Mouse (Mus musculus): ENCODE results near the gene Upb1. TPM values are rescaled to one million over a fixed set of nuclear protein-coding genes. Genes with fewer than 3 reads are reported as not detected.
"Not testable (repeated sequence)": the region's sequence is repeated elsewhere in the genome, so short reads cannot be mapped to it uniquely, and the experiment has no call there.

Upb1 gene
- total RNA-seq (2021): under 1 TPM; 0.41 to 0.58 TPM
- long read RNA-seq, partial matches to known transcripts: 2 of 2 reads
- long read RNA-seq, other reads (novel, unspliced or antisense): 0 of 2 reads

DNA sequence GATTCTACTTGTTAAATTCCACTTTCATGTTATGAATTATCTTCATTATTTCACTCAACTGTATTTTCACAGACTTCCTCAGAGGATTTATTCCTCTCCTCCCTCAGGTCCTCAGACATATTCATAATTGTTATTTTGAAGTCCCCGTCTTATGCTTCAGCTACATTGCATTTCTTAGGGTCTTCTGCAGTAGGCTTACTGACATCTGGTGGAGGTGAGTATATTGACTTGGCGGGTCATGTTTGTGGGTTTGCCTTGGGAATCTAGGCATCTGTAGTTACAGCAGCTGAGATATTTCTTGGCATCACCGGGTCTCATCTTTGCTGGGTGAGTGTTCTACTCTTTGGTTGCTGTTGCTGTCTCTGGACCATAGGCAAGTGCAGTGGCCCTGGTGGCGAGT is at the start of gene Upb1:
TSS of gene Upb1 (plus strand) at position 158 of the 400 bp plus-strand sequence.
- no peak for DNase-seq (ENCODE audit: low spot score in 2 of 2)

GRCm38 (mm10) chr10:75352541-75352940 is 48.4 kb upstream of the Upb1 start:
- DNase-seq (ENCODE audit: low spot score in 2 of 2): no peak

DNA sequence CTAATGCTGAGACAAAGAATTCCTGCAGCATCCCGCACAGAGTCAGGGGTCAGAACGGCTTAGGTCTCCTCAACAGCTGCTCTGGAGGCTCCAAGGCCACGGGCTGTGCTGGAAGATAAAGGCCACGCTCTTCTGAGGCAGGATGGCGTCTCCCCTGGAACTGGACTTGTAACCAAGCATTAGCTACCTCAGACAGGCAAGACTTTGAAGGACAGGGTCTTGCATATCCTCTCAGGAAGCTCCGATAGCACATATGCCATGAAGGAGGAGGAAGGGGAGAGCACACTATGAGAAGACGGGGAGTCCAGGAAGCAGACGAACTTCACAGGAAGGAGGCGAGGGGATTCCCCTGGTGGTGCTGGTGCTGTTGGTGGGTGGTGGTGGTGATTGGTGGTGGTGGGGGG is 47.1 kb upstream of the Upb1 start:
- DNase-seq (ENCODE audit: low spot score in 2 of 2): not testable (repeated sequence)

- no peak for DNase-seq (ENCODE audit: low spot score in 2 of 2)
These were observed 45.6 kb upstream of the Upb1 start for GRCm38 (mm10) chr10:75355341-75355740.

DNA sequence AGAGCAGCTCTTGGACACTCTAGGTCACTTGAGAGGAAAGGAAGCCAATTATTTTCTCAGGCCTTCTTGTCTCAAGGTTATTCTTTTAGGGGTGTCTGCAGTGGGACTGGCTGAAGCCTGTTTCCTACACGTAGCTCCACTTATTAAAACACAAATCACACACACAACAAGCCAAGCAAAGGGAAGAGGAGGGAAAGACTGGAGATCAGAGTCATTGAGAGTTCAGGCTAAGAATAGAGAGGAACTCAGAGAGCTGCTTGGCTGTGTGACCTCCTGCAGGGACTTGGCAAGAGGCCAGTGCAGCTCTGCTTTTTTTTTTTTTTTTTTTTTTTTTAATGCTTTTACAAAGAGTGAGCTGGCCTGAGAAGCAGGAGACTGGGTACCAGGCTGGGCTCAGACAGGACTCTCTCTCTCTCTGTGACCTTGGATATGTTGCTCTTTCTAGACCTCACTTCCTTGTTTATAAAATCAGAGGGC is 36.7 kb upstream of the Upb1 start:
- peak; percentile 24 to 30 for DNase-seq (ENCODE audit: low spot score in 2 of 2)

DNA sequence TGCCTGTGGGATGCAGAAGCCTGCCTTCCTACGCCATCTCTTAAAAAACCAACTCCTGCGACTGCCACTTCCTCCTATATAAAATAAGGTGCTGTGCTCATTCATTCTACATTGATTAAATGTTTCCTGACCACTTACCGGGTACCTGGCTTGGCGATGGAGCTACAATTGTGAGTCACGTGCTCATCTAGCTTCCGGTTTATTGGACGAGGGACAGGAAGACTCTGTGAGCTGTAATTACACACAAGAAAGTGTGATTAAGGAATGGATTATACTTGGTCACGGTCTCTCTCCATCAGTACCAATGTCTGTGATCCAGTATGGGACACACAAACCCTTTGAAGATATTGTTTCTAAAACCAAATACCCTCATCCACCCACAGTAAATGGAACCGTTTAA is 36.1 kb upstream of the Upb1 start:
- DNase-seq (ENCODE audit: low spot score in 2 of 2): no peak

GRCm38 (mm10) chr10:75365231-75365633 is 35.7 kb upstream of the Upb1 start:
- no peak for DNase-seq (ENCODE audit: low spot score in 2 of 2)

GRCm38 (mm10) chr10:75373655-75374351 is 27.1 kb upstream of the Upb1 start:
- peak; percentile 21 to 31 for DNase-seq (ENCODE audit: low spot score in 2 of 2)

GRCm38 (mm10) chr10:75378688-75379087 is 22.2 kb upstream of the Upb1 start:
- no peak for DNase-seq (ENCODE audit: low spot score in 2 of 2)

DNA sequence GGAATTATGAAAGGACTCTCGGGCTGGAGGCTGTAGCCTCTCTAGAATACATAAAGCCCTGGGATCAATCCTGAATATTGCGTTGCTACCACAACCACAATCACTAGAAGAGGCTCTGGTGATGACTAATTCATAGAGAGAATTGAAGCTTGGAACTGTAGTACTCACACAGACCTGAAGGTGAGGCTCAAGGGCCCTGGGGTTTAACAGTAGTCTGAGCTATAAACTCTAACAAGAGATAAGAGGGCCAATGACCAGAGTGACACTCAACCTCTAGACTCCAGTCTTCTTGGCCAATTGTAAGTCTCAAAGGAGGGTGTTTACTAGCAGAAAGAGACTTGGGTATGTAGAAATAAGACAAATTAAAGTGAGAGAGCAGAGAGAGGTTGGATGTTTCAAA is 10.8 kb upstream of the Upb1 start:
- DNase-seq (ENCODE audit: low spot score in 2 of 2): no peak

- DNase-seq (ENCODE audit: low spot score in 2 of 2): no peak
These were observed 10.1 kb upstream of the Upb1 start for GRCm38 (mm10) chr10:75390832-75391231.

GRCm38 (mm10) chr10:75394796-75395195 is 6.1 kb upstream of the Upb1 start:
- no peak for DNase-seq (ENCODE audit: low spot score in 2 of 2)

GRCm38 (mm10) chr10:75396966-75397365 is 3.9 kb upstream of the Upb1 start:
- DNase-seq (ENCODE audit: low spot score in 2 of 2): peak; percentile 33 to 47

GRCm38 (mm10) chr10:75405916-75406315 is 5.0 kb downstream of the Upb1 start:
- DNase-seq (ENCODE audit: low spot score in 2 of 2): no peak

DNA sequence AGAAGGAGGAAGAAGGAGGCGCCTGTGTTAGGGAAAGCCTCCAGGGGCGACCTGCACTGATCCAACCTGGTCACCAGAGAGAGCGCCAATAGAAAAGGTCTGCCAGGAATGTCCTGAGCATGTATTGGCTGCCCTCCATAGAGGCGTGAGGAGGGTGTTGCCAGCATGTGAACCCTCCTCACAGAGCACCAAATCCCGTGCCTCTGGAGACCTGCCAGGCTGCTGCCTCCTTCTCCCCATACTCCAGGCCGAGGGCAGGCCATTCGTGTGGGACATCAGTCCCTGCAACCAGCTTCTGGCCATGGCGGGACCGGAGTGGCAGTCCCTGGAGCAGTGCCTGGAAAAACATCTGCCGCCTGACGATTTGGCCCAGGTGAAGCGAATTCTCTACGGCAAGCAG is 5.8 kb downstream of the Upb1 start:
- peak; percentile 17 to 24 for DNase-seq (ENCODE audit: low spot score in 2 of 2)

GRCm38 (mm10) chr10:75407741-75408140 is 6.8 kb downstream of the Upb1 start:
- DNase-seq (ENCODE audit: low spot score in 2 of 2): no peak

DNA sequence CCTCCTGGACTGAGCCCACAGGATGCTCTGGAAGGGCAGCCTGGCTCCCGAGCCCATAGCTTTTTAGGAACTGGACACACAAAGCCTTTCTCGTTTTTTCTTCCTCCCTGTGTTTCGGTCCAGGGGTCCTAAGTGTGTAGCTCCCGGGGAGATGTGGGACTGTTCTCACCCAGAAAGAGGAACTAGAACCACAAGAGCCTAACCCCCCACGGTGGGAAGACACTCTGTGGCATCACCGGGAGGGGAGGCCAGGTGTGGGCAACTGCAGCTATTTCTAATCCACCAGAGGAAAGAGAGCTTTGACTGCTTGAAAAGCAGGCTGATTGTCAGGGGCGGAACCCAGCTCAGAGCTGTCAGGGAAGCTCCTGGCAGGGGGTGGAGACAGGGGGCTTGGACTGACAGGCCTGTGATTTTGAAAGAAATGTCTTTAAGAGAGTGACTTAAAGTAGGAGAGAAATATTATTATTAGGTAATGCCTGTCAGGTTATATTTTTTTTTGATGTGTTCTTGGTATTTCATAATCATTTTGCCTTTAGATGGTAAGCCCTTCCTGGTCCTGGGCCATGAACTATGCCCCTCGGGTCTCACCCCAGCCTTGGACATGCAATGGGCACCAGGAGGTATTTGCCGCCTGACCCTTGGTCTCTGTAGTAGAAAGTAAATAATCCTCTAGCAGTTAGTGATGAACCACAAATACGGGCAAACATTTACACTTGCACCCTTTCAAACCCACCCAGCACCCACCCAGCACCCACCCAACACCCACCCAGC is 10.6 kb downstream of the Upb1 start:
- not testable (repeated sequence) for DNase-seq (ENCODE audit: low spot score in 2 of 2)

DNA sequence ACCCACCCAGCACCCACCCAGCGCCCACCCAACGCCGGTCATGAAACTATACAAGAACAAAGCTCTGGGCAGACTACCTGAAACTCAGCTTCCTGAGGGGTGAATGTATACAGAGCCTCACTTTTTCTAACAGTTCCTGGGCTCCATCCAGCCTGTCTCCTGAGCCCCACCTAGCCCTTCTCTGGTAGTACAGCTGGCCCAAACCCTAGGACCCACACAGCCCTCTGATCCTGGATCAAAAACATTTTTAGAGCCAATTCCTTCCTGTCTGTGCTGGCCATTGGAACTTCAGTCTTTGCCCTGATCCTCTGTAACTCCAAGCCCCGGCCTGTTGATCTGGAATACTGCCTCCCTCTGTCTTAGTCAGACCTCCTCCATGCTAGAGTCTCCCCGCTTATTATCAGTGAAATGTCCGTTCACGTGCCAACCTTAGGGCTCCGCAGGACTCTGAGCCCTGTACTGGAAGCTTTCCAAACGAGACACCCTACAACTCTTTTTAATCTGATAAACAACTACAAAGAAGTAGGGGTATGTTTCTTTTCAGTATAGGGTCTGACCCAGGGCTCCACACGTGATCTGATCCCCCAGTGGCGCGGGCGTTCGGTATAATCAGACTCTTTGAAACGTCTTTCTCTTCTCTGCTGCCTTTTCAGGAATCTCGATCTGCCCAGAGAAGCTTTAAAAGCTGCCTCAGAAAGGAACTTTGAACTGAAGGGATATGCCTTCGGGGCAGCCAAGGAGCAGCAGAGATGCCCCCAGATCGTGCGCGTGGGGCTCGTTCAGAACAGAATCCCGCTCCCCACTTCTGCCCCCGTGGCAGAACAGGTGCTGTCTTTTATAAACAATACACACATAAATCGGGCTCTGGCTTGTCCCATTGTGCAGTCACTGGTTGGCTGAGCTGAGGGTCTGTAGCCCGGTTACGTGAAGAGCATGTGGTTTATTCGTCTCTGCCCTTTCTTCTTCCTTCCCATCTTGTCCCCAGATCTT is 11.5 kb downstream of the Upb1 start:
- no peak for DNase-seq (ENCODE audit: low spot score in 2 of 2)

DNA sequence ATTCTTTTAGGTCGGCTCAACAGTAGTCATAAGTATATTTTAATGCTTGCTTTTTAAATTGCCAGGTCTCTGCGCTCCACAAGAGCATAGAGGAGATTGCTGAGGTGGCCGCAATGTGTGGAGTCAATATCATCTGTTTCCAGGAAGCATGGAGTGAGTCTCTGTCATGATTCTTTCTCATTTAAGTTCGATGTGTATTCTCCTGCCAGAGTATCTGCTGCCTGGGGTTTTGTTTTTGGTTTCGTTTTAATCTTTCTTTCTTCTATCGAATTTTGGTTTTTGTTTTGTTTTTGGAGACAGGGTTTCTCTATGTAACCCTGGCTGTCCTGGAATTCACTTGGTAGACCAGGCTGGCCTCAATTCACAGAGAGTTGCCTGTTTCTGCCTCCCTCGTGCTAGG is 14.0 kb downstream of the Upb1 start:
- DNase-seq (ENCODE audit: low spot score in 2 of 2): no peak

DNA sequence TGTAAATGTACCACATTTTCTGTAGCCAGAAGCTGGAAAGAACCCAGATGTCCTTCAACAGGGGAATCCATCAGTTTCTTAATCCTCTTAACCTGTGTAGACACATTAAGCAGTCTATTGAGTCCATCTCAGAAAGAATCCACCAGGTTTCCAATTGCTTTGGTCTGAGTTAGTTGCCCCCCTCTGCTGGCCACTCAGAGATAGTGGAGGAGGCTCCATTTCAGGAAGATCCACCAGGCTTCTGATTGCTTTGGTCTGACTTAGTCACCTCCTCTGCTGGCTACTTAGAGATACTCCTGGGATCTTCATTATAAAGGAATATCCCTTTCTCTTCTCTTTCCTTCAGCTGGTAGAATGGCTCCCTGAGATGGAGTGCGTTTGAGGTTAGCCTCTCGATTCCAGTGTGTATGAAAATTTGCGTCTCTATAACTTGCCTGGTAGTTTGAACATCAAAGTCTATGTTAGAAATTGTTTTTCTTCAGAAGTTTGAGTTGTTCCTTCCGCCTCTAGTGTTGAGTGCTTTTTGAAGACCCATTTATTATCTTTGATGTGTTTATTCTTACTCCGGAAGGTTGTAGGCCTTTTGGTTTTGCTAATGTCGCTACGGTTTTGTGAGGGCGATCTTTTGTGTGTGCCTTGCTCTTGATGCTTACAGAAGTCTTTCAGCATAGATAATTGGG is 16.6 kb downstream of the Upb1 start:
- DNase-seq (ENCODE audit: low spot score in 2 of 2): no peak

DNA sequence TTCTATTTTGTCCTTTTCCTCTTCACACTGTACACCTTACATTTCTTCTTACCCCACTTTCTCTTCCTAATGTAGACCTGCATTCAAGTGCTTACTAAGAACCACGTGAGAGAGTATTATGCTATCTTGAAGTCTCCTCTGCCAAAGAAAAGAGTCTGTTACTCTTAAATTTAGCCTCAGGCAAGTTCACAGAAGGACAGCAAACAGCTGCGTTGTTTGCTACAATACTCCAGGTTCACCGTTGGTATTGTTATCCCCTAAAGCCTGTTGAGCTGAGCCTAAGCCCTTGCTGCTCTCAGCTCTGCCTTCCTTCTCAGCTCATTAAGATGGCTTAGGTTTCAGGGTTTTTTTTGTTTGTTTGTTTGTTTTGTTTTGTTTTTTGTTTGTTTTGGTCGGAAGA is 17.8 kb downstream of the Upb1 start:
- no peak for DNase-seq (ENCODE audit: low spot score in 2 of 2)

Data from layer of hippocampus, postnatal 10 days (tissue).